Mouse (Mus musculus) neural tube, embryonic 14.5 days (tissue): Measurements from ENCODE around the gene Glipr2. TPM values are rescaled to one million over a fixed set of nuclear protein-coding genes. Genes with fewer than 3 reads are reported as not detected.

ENCODE experiments used
- ATAC-seq: fragments of 200-750 bp; cut with Nextera tagmentation; 2 replicates; pipeline ENCODE4 v1.8.0; 2017; ENCODE audit warnings: low read depth, mild to moderate bottlenecking, moderate TSS enrichment, moderate library complexity
- H3K27ac ChIP-seq: fragments of 300-500 bp; sonication (generic); 2 replicates; pipeline ENCODE4 v1.5.1; 2014; ENCODE audit warnings: low read depth, mild to moderate bottlenecking, control low read depth, low read length, moderate library complexity, mixed read lengths
- H3K27me3 ChIP-seq: fragments of 300-500 bp; sonication (generic); 2 replicates; pipeline ENCODE4 v1.6.1; 2014; ENCODE audit warnings: low read length; ENCODE audit not compliant: control insufficient read depth, insufficient read depth
- H3K36me3 ChIP-seq: fragments of 300-500 bp; sonication (generic); 2 replicates; pipeline ENCODE4 v1.6.1; 2014; ENCODE audit warnings: low read length, mixed read lengths; ENCODE audit not compliant: control insufficient read depth, insufficient read depth
- H3K4me1 ChIP-seq: fragments of 300-500 bp; sonication (generic); 2 replicates; pipeline ENCODE4 v1.6.1; 2014; ENCODE audit warnings: low read length; ENCODE audit not compliant: control insufficient read depth, insufficient read depth
- H3K4me2 ChIP-seq: fragments of 300-500 bp; sonication (generic); 2 replicates; pipeline ENCODE4 v1.6.1; 2014; ENCODE audit warnings: mild to moderate bottlenecking, low read depth, low read length, control low read depth
- H3K4me3 ChIP-seq: fragments of 300-500 bp; sonication (generic); 2 replicates; pipeline ENCODE4 v1.5.1; 2014; ENCODE audit warnings: low read depth, low read length, control low read depth, mixed read lengths
- H3K9ac ChIP-seq: fragments of 300-500 bp; sonication (generic); replicated peaks from 2 replicates; pipeline ENCODE4 v1.6.1; 2014; ENCODE audit warnings: low read depth, mild to moderate bottlenecking, control low read depth, low read length, mixed read lengths
- H3K9me3 ChIP-seq: fragments of 300-500 bp; sonication (generic); 2 replicates; pipeline ENCODE4 v1.6.1; 2016; ENCODE audit warnings: low read length; ENCODE audit not compliant: control insufficient read depth
- WGBS: fragments of 180-500 bp; shearing (Covaris S2); extraction: QIAGEN DNeasy Blood & Tissue Kit; methylation state at CpG from one replicate; pipeline ENCODE4 v1.1.7; 2014; 5-methylcytosine and 5-hydroxymethylcytosine counted together
- polyA plus RNA-seq: library from polyadenylated mRNA; unstranded; fragments of >200 nt; fragmentation: Nextera tagmentation; extraction: Ambion mirVana; gene quantifications from 2 replicates; pipeline ENCODE4 v1.2.1, GENCODE M21; 2014

Gene Glipr2
- polyA plus RNA-seq, 1 experiment from 2014 or later, result 37.3 TPM

DNA sequence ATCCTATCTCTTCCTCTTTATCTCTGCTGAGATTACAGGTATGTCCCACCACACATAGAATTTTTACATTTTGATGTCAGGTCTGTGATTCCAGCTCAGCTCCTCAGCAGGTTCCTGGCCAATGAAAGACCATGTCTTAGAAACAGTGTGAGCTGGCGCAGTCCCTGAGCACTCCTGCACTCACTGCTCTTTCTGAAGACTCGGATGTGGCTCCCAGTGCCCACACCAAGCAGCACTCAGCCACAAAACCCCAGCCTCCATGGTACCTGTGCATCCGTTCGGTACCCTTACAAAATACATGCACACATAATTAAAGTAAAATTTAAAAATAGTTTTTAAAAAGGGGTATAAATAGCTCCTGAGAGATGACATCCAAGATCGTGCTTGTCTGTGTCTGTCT is 15.9 kb upstream of the Glipr2 start:
- H3K4me1 ChIP-seq, result no peaks in the 10 kb centered on the region
- no peak for ATAC-seq
- no peaks in the 10 kb centered on the region for H3K27me3 ChIP-seq
- no peak overlapping the region for H3K4me2 ChIP-seq
- 96% methylated on average over 5 of the region's 5 CpGs for WGBS
- H3K4me3 ChIP-seq, result no peak overlapping the region
- H3K27ac ChIP-seq, result no peak overlapping the region
- H3K9me3 ChIP-seq, result no peaks in the 10 kb centered on the region
- peaks cover 35% of the 10 kb centered on the region for H3K36me3 ChIP-seq
- H3K9ac ChIP-seq, result no peak overlapping the region

GRCm38 (mm10) chr4:43942421-43942820 is 14.8 kb upstream of the Glipr2 start:
- WGBS, result 93% methylated on average over 8 of the region's 8 CpGs
- H3K27me3 ChIP-seq, result no peaks in the 10 kb centered on the region
- no peak overlapping the region for H3K4me2 ChIP-seq
- ATAC-seq, result no peak
- H3K36me3 ChIP-seq, result peaks cover 37% of the 10 kb centered on the region
- H3K4me1 ChIP-seq, result no peaks in the 10 kb centered on the region
- H3K4me3 ChIP-seq, result no peak overlapping the region
- no peaks in the 10 kb centered on the region for H3K9me3 ChIP-seq
- no peak overlapping the region for H3K27ac ChIP-seq
- no peak overlapping the region for H3K9ac ChIP-seq

- H3K4me3 ChIP-seq, result no peak overlapping the region
- WGBS, result 97% methylated on average over 2 of the region's 2 CpGs
- no peaks in the 10 kb centered on the region for H3K27me3 ChIP-seq
- no peak overlapping the region for H3K9ac ChIP-seq
- H3K27ac ChIP-seq, result no peak overlapping the region
- H3K4me1 ChIP-seq, result no peaks in the 10 kb centered on the region
- no peaks in the 10 kb centered on the region for H3K9me3 ChIP-seq
- ATAC-seq, result no peak
- peaks cover 16% of the 10 kb centered on the region for H3K36me3 ChIP-seq
- no peak overlapping the region for H3K4me2 ChIP-seq
Observed at GRCm38 (mm10) chr4:43947571-43947970, 9.6 kb upstream of the Glipr2 start.

- 0% methylated on average over 26 of the region's 26 CpGs for WGBS
Observed at GRCm38 (mm10) chr4:43957846-43958461, 753 bp downstream of the Glipr2 start.

DNA sequence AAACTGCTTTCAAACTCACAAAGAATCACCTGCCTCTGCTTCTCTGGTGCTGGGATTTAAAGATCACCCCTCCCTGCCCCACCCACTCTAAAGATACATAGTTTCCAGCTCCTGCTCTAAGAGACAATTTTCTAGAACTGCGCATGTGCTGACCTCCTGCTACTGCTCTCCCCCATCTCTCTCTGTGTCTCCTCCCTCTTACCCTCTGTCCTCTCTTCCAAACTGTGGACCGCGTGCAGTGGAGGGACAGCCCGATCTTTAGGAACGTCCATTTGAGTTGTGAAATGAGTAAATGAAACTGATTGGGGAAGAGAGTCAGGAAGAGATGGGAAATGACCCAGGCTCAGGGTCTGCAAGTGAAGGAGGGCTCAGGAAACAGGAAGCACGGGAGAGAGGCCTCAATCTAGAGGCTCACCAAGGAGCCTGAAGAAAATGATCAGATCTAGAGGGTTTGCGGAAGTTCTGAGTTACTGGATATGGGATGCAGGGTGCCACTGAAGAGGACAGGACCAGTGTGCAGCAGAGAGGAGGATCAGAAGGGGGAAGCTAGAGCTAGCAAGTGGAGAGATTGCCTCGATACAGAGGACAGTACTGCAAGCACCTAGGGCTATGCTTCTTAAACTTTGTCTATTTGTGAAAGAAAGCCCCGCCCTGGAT is 2.5 kb downstream of the Glipr2 start:
- Histone ChIP-seq H3K36me3 (no peaks in the 10 kb centered on the region), H3K9ac (no peak overlapping the region), H3K27me3 (no peaks in the 10 kb centered on the region), H3K9me3 (no peaks in the 10 kb centered on the region), H3K4me2 (peak overlapping the region; percentile 96; the same call in 1 of the 2 replicates), H3K27ac (no peak overlapping the region), H3K4me3 (no peak overlapping the region), H3K4me1 (no peaks in the 10 kb centered on the region)
- ATAC-seq, result no peak
- WGBS, result 70% methylated on average over 9 of the region's 9 CpGs

More at GRCm38 (mm10) chr4:43957846-43958461, 753 bp downstream of the Glipr2 start:
- peak overlapping the region; percentile 84 for H3K9ac ChIP-seq
- peak overlapping the region; percentile 81 for H3K27ac ChIP-seq
- peak overlapping the region; percentile 96 for H3K4me2 ChIP-seq
- peak; percentile 82 for ATAC-seq
- H3K4me3 ChIP-seq, result peak overlapping the region; percentile 75
- H3K36me3 ChIP-seq, result no peaks in the 10 kb centered on the region
- H3K4me1 ChIP-seq, result no peaks in the 10 kb centered on the region
- H3K27me3 ChIP-seq, result no peaks in the 10 kb centered on the region
- no peaks in the 10 kb centered on the region for H3K9me3 ChIP-seq

- H3K4me3 ChIP-seq, result no peak overlapping the region
- no peak overlapping the region for H3K4me2 ChIP-seq
- H3K4me1 ChIP-seq, result no peaks in the 10 kb centered on the region
- H3K27ac ChIP-seq, result no peak overlapping the region
- no peaks in the 10 kb centered on the region for H3K27me3 ChIP-seq
- no peak for ATAC-seq
- 91% methylated on average over 6 of the region's 6 CpGs for WGBS
- H3K36me3 ChIP-seq, result no peaks in the 10 kb centered on the region
- no peak overlapping the region for H3K9ac ChIP-seq
- no peaks in the 10 kb centered on the region for H3K9me3 ChIP-seq
Observed at GRCm38 (mm10) chr4:43960207-43960606, 3.0 kb downstream of the Glipr2 start.

- no peaks in the 10 kb centered on the region for H3K9me3 ChIP-seq
- no peak for ATAC-seq
Observed at GRCm38 (mm10) chr4:43964326-43964833, 7.2 kb downstream of the Glipr2 start.

GRCm38 (mm10) chr4:43964951-43965684 is 7.9 kb downstream of the Glipr2 start:
- H3K36me3 ChIP-seq, result no peaks in the 10 kb centered on the region
- H3K27ac ChIP-seq, result no peak overlapping the region
- no peaks in the 10 kb centered on the region for H3K27me3 ChIP-seq
- H3K9ac ChIP-seq, result no peak overlapping the region
- no peak for ATAC-seq
- peaks cover 6% of the 10 kb centered on the region for H3K4me1 ChIP-seq
- WGBS, result 47% methylated on average over 4 of the region's 4 CpGs
- no peaks in the 10 kb centered on the region for H3K9me3 ChIP-seq
- H3K4me2 ChIP-seq, result no peak overlapping the region
- H3K4me3 ChIP-seq, result no peak overlapping the region

More at GRCm38 (mm10) chr4:43964326-43964833, 7.2 kb downstream of the Glipr2 start:
- 57% methylated on average over 2 of the region's 2 CpGs for WGBS
- Histone ChIP-seq H3K27ac (no peak overlapping the region), H3K4me3 (no peak overlapping the region), H3K27me3 (no peaks in the 10 kb centered on the region), H3K9ac (no peak overlapping the region), H3K4me2 (no peak overlapping the region), H3K4me1 (peaks cover 6% of the 10 kb centered on the region), H3K36me3 (no peaks in the 10 kb centered on the region)
